Mouse (Mus musculus): ENCODE results near the gene Lca5l.

DNA sequence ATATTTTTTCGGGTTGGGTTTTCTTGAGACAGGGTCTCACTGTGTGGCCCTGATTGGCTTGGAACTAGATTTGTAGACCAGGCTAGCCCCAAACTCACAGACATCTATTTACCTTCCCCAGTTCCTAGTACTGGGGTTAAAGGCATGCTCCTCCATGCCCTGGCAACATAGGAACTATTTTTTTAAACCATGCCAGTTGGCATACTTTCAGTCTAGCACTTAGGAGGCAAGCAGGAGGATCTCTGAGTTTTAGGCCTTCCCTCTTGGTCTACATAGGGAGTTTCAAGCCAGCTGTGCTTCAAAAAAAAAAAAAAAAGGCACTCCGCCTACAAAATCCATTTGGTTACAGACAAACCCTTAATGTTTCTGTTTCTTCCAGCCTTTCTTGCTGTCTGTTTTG, 37.6 kb downstream of the Lca5l start:
- no peak for TF ChIP-seq CTCF (IDR thresholded peaks at IDR 0.05 in 2 of 3, conservative IDR thresholded peaks at IDR 0.05 in 1 of 3; ENCODE audit: control insufficient read depth in 1 of 3, insufficient read depth in 1 of 3, low read depth in 2 of 3, low read length in 3 of 3, poor library complexity in 1 of 3, severe bottlenecking in 1 of 3)
- no peak for TF ChIP-seq ETS1 (IDR thresholded peaks at IDR 0.05; ENCODE audit: low read depth, low read length)
- no peak for TF ChIP-seq POLR2A (IDR thresholded peaks at IDR 0.05; ENCODE audit: control insufficient read depth in 1 of 2, insufficient read depth in 1 of 2, low read depth in 1 of 2, low read length in 2 of 2, poor library complexity in 1 of 2)
- TF ChIP-seq RAD21 (IDR thresholded peaks at IDR 0.05; ENCODE audit: low read depth, low read length), result no peak
- no peak for TF ChIP-seq TAL1 (IDR thresholded peaks at IDR 0.05; ENCODE audit: low read length)
